Mouse (Mus musculus): ENCODE data around the gene Stox2. TPM values are rescaled to one million over a fixed set of nuclear protein-coding genes. Genes with fewer than 3 reads are reported as not detected.
A peak's percentile ranks its signal among the peaks of the same experiment; 100 is the strongest.
"Not testable (repeated sequence)": the region's sequence is repeated elsewhere in the genome, so short reads cannot be mapped to it uniquely, and the experiment has no call there.

Stox2 gene
- polyA plus RNA-seq, 1 experiment from 2014 or later = 7.3 TPM

GRCm38 (mm10) chr8:47459216-47459749 is 13.1 kb upstream of the Stox2 start:
- H3K4me2 ChIP-seq (ENCODE audit: low read depth, low read length) = no peak overlapping the region
- H3K4me3 ChIP-seq (ENCODE audit: low read length) = no peak overlapping the region
- H3K27ac ChIP-seq (ENCODE audit: low read length) = no peak overlapping the region
- 68% methylated on average over 6 of the region's 6 CpGs for WGBS
- H3K27me3 ChIP-seq (ENCODE audit: control insufficient read depth, insufficient read depth, low read length) = no peaks in the 10 kb centered on the region
- peaks cover 5% of the 10 kb centered on the region for H3K9me3 ChIP-seq (replicated peaks; ENCODE audit: control insufficient read depth, low read length)
- H3K36me3 ChIP-seq (ENCODE audit: control insufficient read depth, insufficient read depth) = no peaks in the 10 kb centered on the region
- peaks cover 8% of the 10 kb centered on the region for H3K4me1 ChIP-seq (ENCODE audit: control insufficient read depth, insufficient read depth, low read length)
- no peak overlapping the region for H3K9ac ChIP-seq (ENCODE audit: low read length)
- no peak for ATAC-seq (replicated peaks; ENCODE audit: extremely low read depth, insufficient read depth, low FRiP score)

- H3K27me3 ChIP-seq (ENCODE audit: control insufficient read depth, insufficient read depth, low read length) = no peaks in the 10 kb centered on the region
- H3K4me2 ChIP-seq (ENCODE audit: low read depth, low read length) = no peak overlapping the region
- H3K4me1 ChIP-seq (ENCODE audit: control insufficient read depth, insufficient read depth, low read length) = peaks cover 8% of the 10 kb centered on the region
- peaks cover 5% of the 10 kb centered on the region for H3K9me3 ChIP-seq (replicated peaks; ENCODE audit: control insufficient read depth, low read length)
- WGBS = 91% methylated on average over 10 of the region's 10 CpGs
- no peak overlapping the region for H3K27ac ChIP-seq (ENCODE audit: low read length)
- H3K9ac ChIP-seq (ENCODE audit: low read length) = no peak overlapping the region
- no peak for ATAC-seq (replicated peaks; ENCODE audit: extremely low read depth, insufficient read depth, low FRiP score)
- H3K36me3 ChIP-seq (ENCODE audit: control insufficient read depth, insufficient read depth) = no peaks in the 10 kb centered on the region
- H3K4me3 ChIP-seq (ENCODE audit: low read length) = no peak overlapping the region
Observed at GRCm38 (mm10) chr8:47458591-47458990, 12.4 kb upstream of the Stox2 start.

GRCm38 (mm10) chr8:47449211-47449610 is 3.0 kb upstream of the Stox2 start:
- WGBS = 89% methylated on average over 2 of the region's 2 CpGs
- ATAC-seq (replicated peaks; ENCODE audit: extremely low read depth, insufficient read depth, low FRiP score); H3K4me3 ChIP-seq (ENCODE audit: low read length); H3K27ac ChIP-seq (ENCODE audit: low read length); H3K4me1 ChIP-seq (ENCODE audit: control insufficient read depth, insufficient read depth, low read length); H3K27me3 ChIP-seq (ENCODE audit: control insufficient read depth, insufficient read depth, low read length); H3K9me3 ChIP-seq (replicated peaks; ENCODE audit: control insufficient read depth, low read length); H3K9ac ChIP-seq (ENCODE audit: low read length); H3K4me2 ChIP-seq (ENCODE audit: low read depth, low read length); H3K36me3 ChIP-seq (ENCODE audit: control insufficient read depth, insufficient read depth): not testable (repeated sequence)

GRCm38 (mm10) chr8:47439271-47439670 is 6.9 kb downstream of the Stox2 start:
- H3K27me3 ChIP-seq (ENCODE audit: control insufficient read depth, insufficient read depth, low read length) = no peaks in the 10 kb centered on the region
- no peak overlapping the region for H3K27ac ChIP-seq (ENCODE audit: low read length)
- H3K4me2 ChIP-seq (ENCODE audit: low read depth, low read length) = no peak overlapping the region
- H3K4me1 ChIP-seq (ENCODE audit: control insufficient read depth, insufficient read depth, low read length) = no peaks in the 10 kb centered on the region
- H3K9ac ChIP-seq (ENCODE audit: low read length) = no peak overlapping the region
- H3K36me3 ChIP-seq (ENCODE audit: control insufficient read depth, insufficient read depth) = no peaks in the 10 kb centered on the region
- H3K9me3 ChIP-seq (replicated peaks; ENCODE audit: control insufficient read depth, low read length) = no peaks in the 10 kb centered on the region
- ATAC-seq (replicated peaks; ENCODE audit: extremely low read depth, insufficient read depth, low FRiP score) = no peak
- no peak overlapping the region for H3K4me3 ChIP-seq (ENCODE audit: low read length)
- 59% methylated on average over 12 of the region's 12 CpGs for WGBS

GRCm38 (mm10) chr8:47437976-47438375 is 8.2 kb downstream of the Stox2 start:
- no peak for ATAC-seq (replicated peaks; ENCODE audit: extremely low read depth, insufficient read depth, low FRiP score)
- no peak overlapping the region for H3K9ac ChIP-seq (ENCODE audit: low read length)
- no peaks in the 10 kb centered on the region for H3K9me3 ChIP-seq (replicated peaks; ENCODE audit: control insufficient read depth, low read length)
- no peaks in the 10 kb centered on the region for H3K36me3 ChIP-seq (ENCODE audit: control insufficient read depth, insufficient read depth)
- H3K27me3 ChIP-seq (ENCODE audit: control insufficient read depth, insufficient read depth, low read length) = no peaks in the 10 kb centered on the region
- H3K4me2 ChIP-seq (ENCODE audit: low read depth, low read length) = no peak overlapping the region
- H3K27ac ChIP-seq (ENCODE audit: low read length) = no peak overlapping the region
- H3K4me3 ChIP-seq (ENCODE audit: low read length) = no peak overlapping the region
- no peaks in the 10 kb centered on the region for H3K4me1 ChIP-seq (ENCODE audit: control insufficient read depth, insufficient read depth, low read length)
- WGBS = 82% methylated on average over 6 of the region's 6 CpGs

- H3K4me3 ChIP-seq (ENCODE audit: low read length) = no peak overlapping the region
- 68% methylated on average over 2 of the region's 2 CpGs for WGBS
- no peaks in the 10 kb centered on the region for H3K9me3 ChIP-seq (replicated peaks; ENCODE audit: control insufficient read depth, low read length)
- H3K36me3 ChIP-seq (ENCODE audit: control insufficient read depth, insufficient read depth) = no peaks in the 10 kb centered on the region
- no peaks in the 10 kb centered on the region for H3K4me1 ChIP-seq (ENCODE audit: control insufficient read depth, insufficient read depth, low read length)
- H3K4me2 ChIP-seq (ENCODE audit: low read depth, low read length) = no peak overlapping the region
- ATAC-seq (replicated peaks; ENCODE audit: extremely low read depth, insufficient read depth, low FRiP score) = no peak
- no peaks in the 10 kb centered on the region for H3K27me3 ChIP-seq (ENCODE audit: control insufficient read depth, insufficient read depth, low read length)
- H3K9ac ChIP-seq (ENCODE audit: low read length) = no peak overlapping the region
- H3K27ac ChIP-seq (ENCODE audit: low read length) = no peak overlapping the region
Observed at GRCm38 (mm10) chr8:47435861-47436260, 10.3 kb downstream of the Stox2 start.

- Histone ChIP-seq H3K36me3 (ENCODE audit: control insufficient read depth, insufficient read depth) (no peaks in the 10 kb centered on the region), H3K9me3 (replicated peaks; ENCODE audit: control insufficient read depth, low read length) (no peaks in the 10 kb centered on the region), H3K27ac (ENCODE audit: low read length) (no peak overlapping the region), H3K4me1 (ENCODE audit: control insufficient read depth, insufficient read depth, low read length) (no peaks in the 10 kb centered on the region), H3K27me3 (ENCODE audit: control insufficient read depth, insufficient read depth, low read length) (no peaks in the 10 kb centered on the region), H3K4me2 (ENCODE audit: low read depth, low read length) (no peak overlapping the region), H3K9ac (ENCODE audit: low read length) (no peak overlapping the region), H3K4me3 (ENCODE audit: low read length) (no peak overlapping the region)
- ATAC-seq (replicated peaks; ENCODE audit: extremely low read depth, insufficient read depth, low FRiP score) = no peak
- 61% methylated on average over 4 of the region's 4 CpGs for WGBS
Observed at GRCm38 (mm10) chr8:47435412-47435811, 10.8 kb downstream of the Stox2 start.

GRCm38 (mm10) chr8:47431263-47431662 is 14.9 kb downstream of the Stox2 start:
- 40% methylated on average over 4 of the region's 4 CpGs for WGBS
- ATAC-seq (replicated peaks; ENCODE audit: extremely low read depth, insufficient read depth, low FRiP score) = no peak; the same call in 1 of the 2 replicates
- H3K4me3 ChIP-seq (ENCODE audit: low read length) = no peak overlapping the region
- no peaks in the 10 kb centered on the region for H3K27me3 ChIP-seq (ENCODE audit: control insufficient read depth, insufficient read depth, low read length)
- no peaks in the 10 kb centered on the region for H3K9me3 ChIP-seq (replicated peaks; ENCODE audit: control insufficient read depth, low read length)
- H3K4me2 ChIP-seq (ENCODE audit: low read depth, low read length) = no peak overlapping the region
- H3K27ac ChIP-seq (ENCODE audit: low read length) = no peak overlapping the region
- H3K9ac ChIP-seq (ENCODE audit: low read length) = no peak overlapping the region
- H3K4me1 ChIP-seq (ENCODE audit: control insufficient read depth, insufficient read depth, low read length) = no peaks in the 10 kb centered on the region
- H3K36me3 ChIP-seq (ENCODE audit: control insufficient read depth, insufficient read depth) = no peaks in the 10 kb centered on the region

- not testable (repeated sequence) for H3K36me3 ChIP-seq (ENCODE audit: control insufficient read depth, insufficient read depth); ATAC-seq (replicated peaks; ENCODE audit: extremely low read depth, insufficient read depth, low FRiP score); H3K27ac ChIP-seq (ENCODE audit: low read length); H3K4me1 ChIP-seq (ENCODE audit: control insufficient read depth, insufficient read depth, low read length); H3K9me3 ChIP-seq (replicated peaks; ENCODE audit: control insufficient read depth, low read length)
- Histone ChIP-seq H3K4me3 (ENCODE audit: low read length) (peak overlapping the region; percentile 70), H3K9ac (ENCODE audit: low read length) (peak overlapping the region; percentile 67; the same call in 1 of the 2 replicates), H3K4me2 (ENCODE audit: low read depth, low read length) (peak overlapping the region; percentile 82), H3K27me3 (ENCODE audit: control insufficient read depth, insufficient read depth, low read length) (peaks cover 29% of the 10 kb centered on the region)
- WGBS = 0% methylated on average over 8 of the region's 8 CpGs
Observed at GRCm38 (mm10) chr8:47414258-47414525, 32.0 kb downstream of the Stox2 start.
